Mouse (Mus musculus) small intestine, adult 2 months (tissue): Measurements from ENCODE around the gene Hydin.

ENCODE experiments used
- CTCF ChIP-seq: fragments of 200-500 bp; IDR thresholded peaks from 2 replicates; pipeline ENCODE4 v1.5.1; 2012; ENCODE audit warnings: low read depth, mild to moderate bottlenecking, control low read depth, inconsistent platforms, low read length, moderate library complexity, mixed read lengths; ENCODE audit not compliant: insufficient replicate concordance, insufficient read length; ENCODE audit errors: extremely low read depth
- POLR2A ChIP-seq: fragments of 200-500 bp; IDR thresholded peaks from 2 replicates; pipeline ENCODE4 v1.6.1; 2012; ENCODE audit warnings: low read depth, mild to moderate bottlenecking, control low read depth, inconsistent platforms, low read length, moderate library complexity

GRCm38 (mm10) chr8:110444276-110444675 is 177.5 kb downstream of the Hydin start:
- no peak for TF ChIP-seq CTCF
- no peak for TF ChIP-seq POLR2A
